Mouse (Mus musculus) adrenal gland, postnatal 14 days (tissue): ENCODE data around the gene Gabrr3. TPM values are rescaled to one million over a fixed set of nuclear protein-coding genes. Genes with fewer than 3 reads are reported as not detected.
"Not testable (repeated sequence)": the region's sequence is repeated elsewhere in the genome, so short reads cannot be mapped to it uniquely, and the experiment has no call there.

Experiments used
- DNase-seq: peaks from one replicate; pipeline ENCODE4 v3.0.0; 2021; ENCODE audit warnings: mixed read lengths
- long read RNA-seq, 2 experiments: library from polyadenylated mRNA; stranded (forward); transcript quantifications; one replicate each; pipeline ENCODE4 v2.0.0; 2021
- total RNA-seq: library from RNA; stranded (reverse); gene quantifications from 2 replicates; pipeline ENCODE4 v1.2.3, GENCODE M21; 2021

Gene Gabrr3
- not detected in 2 replicates for total RNA-seq
- long read RNA-seq, experiment 1, result 0 reads
- long read RNA-seq, experiment 2, result 0 reads

- DNase-seq, result no peak
These were observed at the start of gene Gabrr3 for GRCm38 (mm10) chr16:59407032-59407431. Gene Gabrr3, plus strand, starts transcription at chr16:59407332.

- no peak for DNase-seq
These were observed 43.2 kb upstream of the Gabrr3 start, which contains the start of gene Olfr209 for GRCm38 (mm10) chr16:59363893-59364292. Gene Olfr209, minus strand, starts transcription at chr16:59363993.

- DNase-seq, result no peak
These were observed 13.8 kb upstream of the Gabrr3 start for GRCm38 (mm10) chr16:59393300-59393699.

- DNase-seq, result no peak
These were observed 6.0 kb upstream of the Gabrr3 start for GRCm38 (mm10) chr16:59401102-59401501.

- DNase-seq, result no peak
These were observed 5.1 kb upstream of the Gabrr3 start for GRCm38 (mm10) chr16:59401985-59402384.

GRCm38 (mm10) chr16:59403684-59404083 lies 3.4 kb upstream of the Gabrr3 start:
- DNase-seq, result peak; percentile 23

- no peak for DNase-seq
These were observed 2.3 kb upstream of the Gabrr3 start for GRCm38 (mm10) chr16:59404798-59405197.

GRCm38 (mm10) chr16:59409341-59409748 lies 2.2 kb downstream of the Gabrr3 start:
- no peak for DNase-seq

- DNase-seq, result no peak
These were observed 2.7 kb downstream of the Gabrr3 start for GRCm38 (mm10) chr16:59409800-59410199.

- peak; percentile 59 for DNase-seq
These were observed 6.3 kb downstream of the Gabrr3 start for GRCm38 (mm10) chr16:59413475-59413874.

- DNase-seq, result no peak
These were observed 13.2 kb downstream of the Gabrr3 start for GRCm38 (mm10) chr16:59420237-59420866.

GRCm38 (mm10) chr16:59420867-59421251 lies 13.7 kb downstream of the Gabrr3 start:
- peak; percentile 83 for DNase-seq

- no peak for DNase-seq
These were observed 14.6 kb downstream of the Gabrr3 start for GRCm38 (mm10) chr16:59421571-59422345.

GRCm38 (mm10) chr16:59427960-59428359 lies 20.8 kb downstream of the Gabrr3 start:
- DNase-seq, result no peak

GRCm38 (mm10) chr16:59433181-59433580 lies 26.0 kb downstream of the Gabrr3 start:
- no peak for DNase-seq

GRCm38 (mm10) chr16:59444880-59445559 lies 37.9 kb downstream of the Gabrr3 start:
- no peak for DNase-seq

GRCm38 (mm10) chr16:59448181-59448580 lies 41.0 kb downstream of the Gabrr3 start:
- DNase-seq, result no peak

GRCm38 (mm10) chr16:59449092-59449491 lies 42.0 kb downstream of the Gabrr3 start:
- no peak for DNase-seq

GRCm38 (mm10) chr16:59451813-59452212 lies 44.7 kb downstream of the Gabrr3 start:
- DNase-seq, result no peak

GRCm38 (mm10) chr16:59459259-59459861 lies 52.2 kb downstream of the Gabrr3 start:
- DNase-seq, result not testable (repeated sequence)

- DNase-seq, result no peak
These were observed 56.4 kb downstream of the Gabrr3 start for GRCm38 (mm10) chr16:59463567-59463966.

- DNase-seq, result no peak
These were observed 56.8 kb downstream of the Gabrr3 start for GRCm38 (mm10) chr16:59463973-59464372.

GRCm38 (mm10) chr16:59469846-59470245 lies 62.7 kb downstream of the Gabrr3 start:
- DNase-seq, result no peak
